10 mouse cellular contexts compared by ENCODE assay signal in the genomic region with DNA sequence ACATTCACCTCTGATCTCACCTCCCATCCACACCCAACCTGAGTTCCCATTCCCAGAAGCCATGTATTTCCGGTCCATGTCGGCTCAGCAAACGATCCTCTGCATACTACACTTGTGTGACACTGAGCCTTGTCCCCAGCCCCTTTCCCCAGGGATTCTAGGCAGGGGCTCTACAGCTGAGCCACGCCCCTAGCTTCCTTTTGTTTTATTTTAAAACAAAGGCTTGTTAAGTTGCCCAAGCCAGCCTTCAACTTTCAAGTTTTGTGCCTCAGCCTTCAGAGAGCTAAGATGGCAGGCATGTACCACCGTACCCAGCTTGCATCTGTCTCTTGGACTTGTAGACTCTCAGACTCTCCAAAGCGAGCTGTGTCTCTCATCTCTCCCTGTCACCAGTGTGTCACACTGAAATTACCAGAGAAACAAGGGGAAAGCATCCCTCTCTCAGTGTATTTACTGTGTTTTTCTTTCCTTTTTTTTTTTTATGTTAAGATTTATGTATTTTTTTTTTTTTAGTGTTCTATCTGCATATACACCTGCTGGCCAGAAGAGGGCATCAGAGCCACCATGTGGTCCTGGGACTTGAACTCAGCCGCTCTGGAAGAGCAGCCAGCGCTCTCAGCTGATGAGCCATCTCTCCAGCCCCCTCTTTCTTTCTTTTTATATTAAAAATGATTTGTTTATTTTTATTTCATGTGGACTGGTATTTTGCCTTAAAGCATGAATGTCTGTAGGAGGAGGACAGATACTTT. TPM values are rescaled to one million over a fixed set of nuclear protein-coding genes. Genes with fewer than 3 reads are reported as not detected.
DNase-seq lines count a peak whose midpoint lies in the region; ATAC-seq and TF ChIP-seq lines count a peak whose summit lies in the region.
"Had no signal": no experiment of that assay in that cellular context is flagged by ENCODE, and none has a peak within 500 bp of the region (broad histone marks: within the 10 kb centered on the region; RNA-seq: fewer than 3 reads in every experiment).

No protein-coding gene starts in this region.

- no peak for TF ChIP-seq EP300 in lung, postnatal 0 days (IDR thresholded peaks at IDR 0.05)

- H3K4me1 ChIP-seq in lung, postnatal 0 days (ENCODE audit: insufficient read depth, low read depth, low read length) = no peaks in the 10 kb centered on the region

- no peak overlapping the region for H3K4me2 ChIP-seq in lung, postnatal 0 days (replicated peaks; ENCODE audit: low read depth, low read length)
- H3K4me2 ChIP-seq: embryonic facial prominence, embryonic 12.5 days; liver, embryonic 13.5 days had no signal

- WGBS in lung, postnatal 0 days = 46% methylated on average over 8 of the region's 8 CpGs

- DNase-seq in cerebellum, postnatal 14 days = peak; percentile 42 to 63
- no peak for DNase-seq in cerebellum, adult 11-12 months
- DNase-seq in lung, postnatal 0 days (ENCODE audit: low spot score) = peak; percentile 50
- no peak for DNase-seq in lung, postnatal 25 days (ENCODE audit: low spot score)
- DNase-seq in R1 (ENCODE audit: low read depth, low spot score) = peak; percentile 63
- no peak for DNase-seq in yolk sac, embryonic 10.5 days (ENCODE audit: low spot score)
- no peak for DNase-seq in heart, adult 9 months (ENCODE audit: low spot score in 2 of 2)
- DNase-seq: liver, embryonic 13.5 days had no signal

- H3K4me3 ChIP-seq in lung, postnatal 0 days (ENCODE audit: low read depth, low read length) = no peak overlapping the region
- H3K4me3 ChIP-seq: embryonic facial prominence, embryonic 12.5 days; liver, embryonic 13.5 days had no signal

- TF ChIP-seq CTCF in lung, postnatal 0 days (IDR thresholded peaks at IDR 0.05) = peak; percentile 57

- ATAC-seq in lung, postnatal 0 days = no peak
- peak; percentile 69 for ATAC-seq in megakaryocyte progenitor cell, adult 5-6 weeks (replicated peaks; ENCODE audit: poor library complexity)

- no peak overlapping the region for H3K27ac ChIP-seq in lung, postnatal 0 days (ENCODE audit: low read length)
- H3K27ac ChIP-seq: embryonic facial prominence, embryonic 12.5 days; liver, embryonic 13.5 days had no signal

- 0 out of 2 replicates have a peak, but pooled peaks cover 3% of the 10 kb centered on the region for H3K27me3 ChIP-seq in lung, postnatal 0 days (replicated peaks; ENCODE audit: insufficient read depth, low read length)

- H3K9me3 ChIP-seq in lung, postnatal 0 days (ENCODE audit: low read length) = no peaks in the 10 kb centered on the region
- H3K9me3 ChIP-seq: embryonic facial prominence, embryonic 12.5 days; liver, embryonic 13.5 days had no signal

- H3K9ac ChIP-seq in lung, postnatal 0 days (replicated peaks; ENCODE audit: low read depth) = no peak overlapping the region
- H3K9ac ChIP-seq: embryonic facial prominence, embryonic 12.5 days; liver, embryonic 13.5 days had no signal

- H3K36me3 ChIP-seq in lung, postnatal 0 days (ENCODE audit: insufficient read depth, low read length) = no peaks in the 10 kb centered on the region
- H3K36me3 ChIP-seq: embryonic facial prominence, embryonic 12.5 days; liver, embryonic 13.5 days had no signal

RNA-seq across cellular contexts. Expression of gene Olfm2, which starts 7.7 kb away (rescaled TPM):
- 0.36 and 0.55 TPM in 2 replicates for polyA plus RNA-seq in lung, postnatal 0 days (2015; fragmentation: Nextera tagmentation; extraction: Ambion mirVana)
- total RNA-seq in megakaryocyte progenitor cell, adult 5-6 weeks (2015) = 0.27 and 0.32 TPM in 2 replicates
- 0.34 TPM in 1 of 2 replicates, not detected in the other for total RNA-seq in megakaryocyte progenitor cell, adult 5-6 weeks (2017)

Comparison
In these comparisons a context has a peak if more than half of its experiments do, and no peak if none do; other contexts are left out.
1. DNase-seq: peak in cerebellum, postnatal 14 days (2 of 2), lung, postnatal 0 days (single experiment) and R1 (single experiment); none in cerebellum, adult 11-12 months (single experiment), lung, postnatal 25 days (single experiment), yolk sac, embryonic 10.5 days (single experiment) and heart, adult 9 months (0 of 2).